Mouse (Mus musculus) left cerebral cortex, adult 8-10 months (tissue): ENCODE measurements around the gene Amer2. TPM values are rescaled to one million over a fixed set of nuclear protein-coding genes. Genes with fewer than 3 reads are reported as not detected.

Source experiments
- DNase-seq, 2 experiments: peaks; one replicate each; pipeline ENCODE4 v3.0.0; 2022; ENCODE audit warnings: low spot score in 2 of 2
- total RNA-seq, 4 experiments: library from RNA; stranded (reverse); gene quantifications; 2 replicates each; pipeline ENCODE4 v1.2.4; 2022

Amer2 gene
- total RNA-seq, 4 experiments from 2014 or later = 38.0 to 42.7 (median 40.8) TPM

GRCm38 (mm10) chr14:60386591-60387501 is 13.8 kb downstream of the Amer2 start:
- DNase-seq = no peak

GRCm38 (mm10) chr14:60388332-60388731 is 15.3 kb downstream of the Amer2 start:
- DNase-seq = no peak

- no peak for DNase-seq
These were observed 19.1 kb downstream of the Amer2 start for GRCm38 (mm10) chr14:60392202-60392601.

GRCm38 (mm10) chr14:60397321-60397720 is 24.3 kb downstream of the Amer2 start:
- no peak for DNase-seq

GRCm38 (mm10) chr14:60398861-60399260 is 25.8 kb downstream of the Amer2 start:
- peak in 1 of 2 experiments; percentile 58 for DNase-seq

GRCm38 (mm10) chr14:60403228-60403627 is 30.2 kb downstream of the Amer2 start:
- DNase-seq = no peak

- DNase-seq = no peak
These were observed 32.8 kb downstream of the Amer2 start for GRCm38 (mm10) chr14:60405829-60406228.

GRCm38 (mm10) chr14:60406543-60406942 is 33.5 kb downstream of the Amer2 start:
- DNase-seq = no peak

- peak in 1 of 2 experiments; percentile 29 for DNase-seq
These were observed 34.3 kb downstream of the Amer2 start for GRCm38 (mm10) chr14:60407319-60407718.

GRCm38 (mm10) chr14:60409702-60410491 is 36.8 kb downstream of the Amer2 start:
- DNase-seq = peak in 1 of 2 experiments; percentile 62

GRCm38 (mm10) chr14:60411229-60411628 is 38.2 kb downstream of the Amer2 start:
- no peak for DNase-seq

- peak; percentile 41 to 88 for DNase-seq
These were observed 41.6 kb downstream of the Amer2 start for GRCm38 (mm10) chr14:60414691-60415090.

- DNase-seq = peak in 1 of 2 experiments; percentile 36
These were observed 44.9 kb downstream of the Amer2 start for GRCm38 (mm10) chr14:60417924-60418323.

- no peak for DNase-seq
These were observed 49.9 kb downstream of the Amer2 start for GRCm38 (mm10) chr14:60422920-60423319.

GRCm38 (mm10) chr14:60424174-60424573 is 51.1 kb downstream of the Amer2 start:
- DNase-seq = no peak

GRCm38 (mm10) chr14:60425553-60425952 is 52.5 kb downstream of the Amer2 start:
- no peak for DNase-seq

- no peak for DNase-seq
These were observed 54.8 kb downstream of the Amer2 start for GRCm38 (mm10) chr14:60427896-60428295.

- DNase-seq = no peak
These were observed 56.5 kb downstream of the Amer2 start for GRCm38 (mm10) chr14:60429513-60429912.

- no peak for DNase-seq
These were observed 58.5 kb downstream of the Amer2 start for GRCm38 (mm10) chr14:60431515-60431914.

- DNase-seq = no peak
These were observed 59.1 kb downstream of the Amer2 start for GRCm38 (mm10) chr14:60432136-60432535.

GRCm38 (mm10) chr14:60435515-60435914 is 62.5 kb downstream of the Amer2 start:
- DNase-seq = no peak

- DNase-seq = no peak
These were observed 63.3 kb downstream of the Amer2 start for GRCm38 (mm10) chr14:60436364-60436763.
